Mouse (Mus musculus) kidney, embryonic 14.5 days (tissue): ENCODE measurements at regions not wholly inside any gene's neighbourhood (a gene's known extent, or its start where the extent isn't known, plus 50 kb on each side); places are given as distances from the start of the nearest gene placed in this dataset.

ENCODE experiments used
- ATAC-seq: fragments of 200-750 bp; cut with Nextera tagmentation; 2 replicates; pipeline ENCODE4 v1.8.0; 2017; ENCODE audit warnings: moderate number of reproducible peaks, mild to moderate bottlenecking, moderate TSS enrichment, moderate library complexity; ENCODE audit not compliant: low FRiP score, low TSS enrichment
- H3K27ac ChIP-seq: fragments of 300-500 bp; sonication (generic); 2 replicates; pipeline ENCODE4 v1.5.1; 2014; ENCODE audit warnings: low read depth, mild to moderate bottlenecking, low read length, moderate library complexity, mixed read lengths
- H3K27me3 ChIP-seq: fragments of 300-500 bp; sonication (generic); 2 replicates; pipeline ENCODE4 v1.6.1; 2014; ENCODE audit warnings: mild to moderate bottlenecking, low read length; ENCODE audit not compliant: control insufficient read depth, insufficient read depth
- H3K36me3 ChIP-seq: fragments of 300-500 bp; sonication (generic); 2 replicates; pipeline ENCODE4 v1.6.1; 2014; ENCODE audit warnings: low read length, mixed read lengths; ENCODE audit not compliant: control insufficient read depth, insufficient read depth
- H3K4me1 ChIP-seq: fragments of 300-500 bp; sonication (generic); 2 replicates; pipeline ENCODE4 v1.6.1; 2014; ENCODE audit warnings: low read length, mixed read lengths; ENCODE audit not compliant: control insufficient read depth, insufficient read depth
- H3K4me2 ChIP-seq: fragments of 300-500 bp; sonication (generic); replicated peaks from 2 replicates; pipeline ENCODE4 v1.6.1; 2014; ENCODE audit warnings: low read depth, mild to moderate bottlenecking, low read length
- H3K4me3 ChIP-seq: fragments of 300-500 bp; sonication (generic); 2 replicates; pipeline ENCODE4 v1.5.1; 2014; ENCODE audit warnings: mild to moderate bottlenecking, low read length
- H3K9ac ChIP-seq: fragments of 300-500 bp; sonication (generic); 2 replicates; pipeline ENCODE4 v1.6.1; 2014; ENCODE audit warnings: low read depth, mild to moderate bottlenecking, low read length, moderate library complexity
- H3K9me3 ChIP-seq: fragments of 300-500 bp; sonication (generic); 2 replicates; pipeline ENCODE4 v1.6.1; 2016; ENCODE audit warnings: low read length; ENCODE audit not compliant: control insufficient read depth
- WGBS: fragments of 180-500 bp; shearing (Covaris S2); extraction: QIAGEN DNeasy Blood & Tissue Kit; methylation state at CpG from one replicate; pipeline ENCODE4 v1.1.7; 2014; 5-methylcytosine and 5-hydroxymethylcytosine counted together

- 74% methylated on average over 13 of the region's 13 CpGs for WGBS
- no peak overlapping the region for H3K9ac ChIP-seq
- H3K4me2 ChIP-seq = no peak overlapping the region
- no peak overlapping the region for H3K27ac ChIP-seq
- 0 out of 2 replicates have a peak, but pooled peaks cover 3% of the 10 kb centered on the region for H3K4me1 ChIP-seq
- H3K27me3 ChIP-seq = no peaks in the 10 kb centered on the region
- no peaks in the 10 kb centered on the region for H3K9me3 ChIP-seq
- ATAC-seq = no peak
- no peak overlapping the region for H3K4me3 ChIP-seq
- no peaks in the 10 kb centered on the region for H3K36me3 ChIP-seq
Observed at GRCm38 (mm10) chr9:88069834-88070233, 257.2 kb upstream of the Nt5e start.

GRCm38 (mm10) chr9:88073165-88073564 lies 253.8 kb upstream of the Nt5e start:
- H3K9ac ChIP-seq = no peak overlapping the region
- ATAC-seq = no peak
- H3K36me3 ChIP-seq = no peaks in the 10 kb centered on the region
- WGBS = 10% methylated on average over 6 of the region's 6 CpGs
- no peak overlapping the region for H3K27ac ChIP-seq
- no peaks in the 10 kb centered on the region for H3K27me3 ChIP-seq
- H3K9me3 ChIP-seq = no peaks in the 10 kb centered on the region
- no peak overlapping the region for H3K4me3 ChIP-seq
- H3K4me2 ChIP-seq = no peak overlapping the region
- H3K4me1 ChIP-seq = 0 out of 2 replicates have a peak, but pooled peaks cover 3% of the 10 kb centered on the region

GRCm38 (mm10) chr9:88073579-88073978 lies 253.4 kb upstream of the Nt5e start:
- H3K4me3 ChIP-seq = no peak overlapping the region

GRCm38 (mm10) chr9:88082931-88083479 lies 244.0 kb upstream of the Nt5e start:
- Histone ChIP-seq H3K9ac (no peak overlapping the region), H3K36me3 (no peaks in the 10 kb centered on the region), H3K4me2 (no peak overlapping the region), H3K4me3 (no peak overlapping the region), H3K9me3 (no peaks in the 10 kb centered on the region), H3K27me3 (no peaks in the 10 kb centered on the region), H3K4me1 (no peaks in the 10 kb centered on the region; the same call in 1 of the 2 replicates), H3K27ac (no peak overlapping the region)
- ATAC-seq = peak; percentile 49
- whole genome bisulfite sequencing = 29% methylated on average over 5 of the region's 5 CpGs

More at GRCm38 (mm10) chr9:88073579-88073978, 253.4 kb upstream of the Nt5e start:
- H3K36me3 ChIP-seq = no peaks in the 10 kb centered on the region
- H3K4me1 ChIP-seq = 0 out of 2 replicates have a peak, but pooled peaks cover 3% of the 10 kb centered on the region
- WGBS = 58% methylated on average over 7 of the region's 7 CpGs
- H3K27me3 ChIP-seq = no peaks in the 10 kb centered on the region
- no peak overlapping the region for H3K27ac ChIP-seq
- H3K9me3 ChIP-seq = no peaks in the 10 kb centered on the region
- no peak for ATAC-seq
- H3K4me2 ChIP-seq = no peak overlapping the region
- H3K9ac ChIP-seq = no peak overlapping the region

GRCm38 (mm10) chr9:88085181-88085816 lies 241.7 kb upstream of the Nt5e start:
- H3K9ac ChIP-seq = no peak overlapping the region
- WGBS = 91% methylated on average over 11 of the region's 11 CpGs

GRCm38 (mm10) chr9:88085866-88086265 lies 241.1 kb upstream of the Nt5e start:
- H3K27me3 ChIP-seq = no peaks in the 10 kb centered on the region
- H3K4me2 ChIP-seq = no peak overlapping the region
- WGBS = 60% methylated on average over 3 of the region's 3 CpGs
- H3K9me3 ChIP-seq = no peaks in the 10 kb centered on the region
- H3K4me1 ChIP-seq = no peaks in the 10 kb centered on the region; the same call in 1 of the 2 replicates
- no peaks in the 10 kb centered on the region for H3K36me3 ChIP-seq
- no peak for ATAC-seq
- H3K9ac ChIP-seq = no peak overlapping the region
- H3K27ac ChIP-seq = no peak overlapping the region
- no peak overlapping the region for H3K4me3 ChIP-seq

More at GRCm38 (mm10) chr9:88085181-88085816, 241.7 kb upstream of the Nt5e start:
- Histone ChIP-seq H3K4me1 (no peaks in the 10 kb centered on the region; the same call in 1 of the 2 replicates), H3K36me3 (no peaks in the 10 kb centered on the region), H3K4me3 (no peak overlapping the region), H3K27me3 (no peaks in the 10 kb centered on the region), H3K4me2 (no peak overlapping the region), H3K27ac (no peak overlapping the region), H3K9me3 (no peaks in the 10 kb centered on the region)
- no peak for ATAC-seq

- no peak for ATAC-seq
- no peaks in the 10 kb centered on the region for H3K9me3 ChIP-seq
- no peaks in the 10 kb centered on the region for H3K36me3 ChIP-seq
- H3K4me3 ChIP-seq = no peak overlapping the region
- no peak overlapping the region for H3K27ac ChIP-seq
- 74% methylated on average over 8 of the region's 8 CpGs for WGBS
- H3K27me3 ChIP-seq = no peaks in the 10 kb centered on the region
- H3K4me2 ChIP-seq = no peak overlapping the region
- H3K9ac ChIP-seq = no peak overlapping the region
- no peaks in the 10 kb centered on the region for H3K4me1 ChIP-seq
Observed at GRCm38 (mm10) chr9:88091781-88092527, 235.0 kb upstream of the Nt5e start.

GRCm38 (mm10) chr9:88092561-88092960 lies 234.4 kb upstream of the Nt5e start:
- Histone ChIP-seq H3K27me3 (no peaks in the 10 kb centered on the region), H3K9ac (no peak overlapping the region), H3K4me1 (no peaks in the 10 kb centered on the region), H3K9me3 (no peaks in the 10 kb centered on the region), H3K4me3 (no peak overlapping the region), H3K27ac (no peak overlapping the region), H3K36me3 (no peaks in the 10 kb centered on the region), H3K4me2 (no peak overlapping the region)
- 87% methylated on average over 4 of the region's 4 CpGs for WGBS
- no peak for ATAC-seq

- 39% methylated on average over 1 of the region's 1 CpGs for WGBS
- Histone ChIP-seq H3K27me3 (no peaks in the 10 kb centered on the region), H3K4me1 (no peaks in the 10 kb centered on the region), H3K4me3 (no peak overlapping the region), H3K36me3 (no peaks in the 10 kb centered on the region), H3K9me3 (no peaks in the 10 kb centered on the region), H3K4me2 (no peak overlapping the region), H3K27ac (no peak overlapping the region), H3K9ac (no peak overlapping the region)
- no peak for ATAC-seq
Observed at GRCm38 (mm10) chr9:88113094-88113493, 213.9 kb upstream of the Nt5e start.
